Mouse (Mus musculus): ENCODE results near the gene Zbtb32. TPM values are rescaled to one million over a fixed set of nuclear protein-coding genes. Genes with fewer than 3 reads are reported as not detected.

Zbtb32 gene
- polyA plus RNA-seq (2015; fragmentation: Nextera tagmentation; extraction: Ambion mirVana) = 0.27 and 0.29 TPM in 2 replicates

GRCm38 (mm10) chr7:30598786-30599185 lies at the start of gene Zbtb32:
Zbtb32 (minus strand) TSS chr7:30598909.
- ATAC-seq (ENCODE audit: insufficient number of reproducible peaks, insufficient read depth, low FRiP score, low TSS enrichment, low read depth) = no peak
- Histone ChIP-seq H3K9ac (no peak within 1 kb of the TSS), H3K4me1 (no peaks in the 10 kb centered on the region), H3K27ac (no peak within 1 kb of the TSS; the same call in 1 of the 2 replicates), H3K27me3 (no peaks in the 10 kb centered on the region), H3K9me3 (no peaks in the 10 kb centered on the region), H3K4me3 (no peak within 1 kb of the TSS), H3K36me3 (no peaks in the 10 kb centered on the region), H3K4me2 (no peak within 1 kb of the TSS)
- WGBS = 92% methylated on average over 12 of the region's 12 CpGs

GRCm38 (mm10) chr7:30639083-30639482 lies 40.4 kb upstream of the Zbtb32 start:
- Histone ChIP-seq H3K36me3 (peaks cover 44% of the 10 kb centered on the region), H3K4me3 (no peak overlapping the region), H3K27me3 (peaks cover 33% of the 10 kb centered on the region), H3K9me3 (no peaks in the 10 kb centered on the region), H3K4me1 (peaks cover 5% of the 10 kb centered on the region), H3K9ac (no peak overlapping the region), H3K4me2 (no peak overlapping the region), H3K27ac (no peak overlapping the region)
- WGBS = 12% methylated on average over 4 of the region's 4 CpGs
- ATAC-seq (ENCODE audit: insufficient number of reproducible peaks, insufficient read depth, low FRiP score, low TSS enrichment, low read depth) = no peak

- Histone ChIP-seq H3K9ac (no peak overlapping the region), H3K36me3 (peaks cover 17% of the 10 kb centered on the region), H3K4me1 (peaks cover 10% of the 10 kb centered on the region), H3K9me3 (no peaks in the 10 kb centered on the region), H3K4me2 (no peak overlapping the region), H3K27me3 (peaks cover 59% of the 10 kb centered on the region), H3K4me3 (no peak overlapping the region), H3K27ac (no peak overlapping the region)
- ATAC-seq (ENCODE audit: insufficient number of reproducible peaks, insufficient read depth, low FRiP score, low TSS enrichment, low read depth) = no peak
- WGBS = 24% methylated on average over 11 of the region's 11 CpGs
Measured at GRCm38 (mm10) chr7:30636395-30636794, 37.7 kb upstream of the Zbtb32 start.

- Histone ChIP-seq H3K4me1 (peaks cover 10% of the 10 kb centered on the region), H3K9ac (no peak within 1 kb of the TSS), H3K36me3 (peaks cover 11% of the 10 kb centered on the region), H3K27me3 (peaks cover 64% of the 10 kb centered on the region), H3K4me2 (peak within 1 kb of the TSS; percentile 45), H3K4me3 (peak within 1 kb of the TSS; percentile 29), H3K9me3 (no peaks in the 10 kb centered on the region), H3K27ac (no peak within 1 kb of the TSS)
- no peak for ATAC-seq (ENCODE audit: insufficient number of reproducible peaks, insufficient read depth, low FRiP score, low TSS enrichment, low read depth)
- WGBS = 3% methylated on average over 5 of the region's 5 CpGs
Measured at GRCm38 (mm10) chr7:30635752-30636151, 37.0 kb upstream of the Zbtb32 start, which contains the start of gene Etv2. Etv2 (minus strand) TSS chr7:30635852.

- Histone ChIP-seq H3K36me3 (no peaks in the 10 kb centered on the region), H3K9me3 (no peaks in the 10 kb centered on the region), H3K9ac (no peak overlapping the region), H3K4me3 (peak overlapping the region; percentile 29), H3K4me1 (peaks cover 10% of the 10 kb centered on the region), H3K27ac (no peak overlapping the region), H3K4me2 (peak overlapping the region; percentile 45), H3K27me3 (peaks cover 69% of the 10 kb centered on the region)
- no peak for ATAC-seq (ENCODE audit: insufficient number of reproducible peaks, insufficient read depth, low FRiP score, low TSS enrichment, low read depth)
- under 1% methylated on average over 18 of the region's 20 CpGs for WGBS
Measured at GRCm38 (mm10) chr7:30634621-30635020, 35.9 kb upstream of the Zbtb32 start.

- 5% methylated on average over 27 of the region's 27 CpGs for WGBS
- H3K4me3 ChIP-seq = peak overlapping the region; percentile 6; the same call in 1 of the 2 replicates
- peak overlapping the region; percentile 45; the same call in 1 of the 2 replicates for H3K4me2 ChIP-seq
- 0 out of 2 replicates have a peak overlapping the region, but pooled peaks have one; percentile 16 for H3K9ac ChIP-seq
- ATAC-seq (ENCODE audit: insufficient number of reproducible peaks, insufficient read depth, low FRiP score, low TSS enrichment, low read depth) = no peak
- no peak overlapping the region for H3K27ac ChIP-seq
- H3K27me3 ChIP-seq = peaks cover 74% of the 10 kb centered on the region
- H3K36me3 ChIP-seq = no peaks in the 10 kb centered on the region
- H3K4me1 ChIP-seq = peaks cover 10% of the 10 kb centered on the region
- H3K9me3 ChIP-seq = no peaks in the 10 kb centered on the region
Measured at GRCm38 (mm10) chr7:30633762-30634412, 35.2 kb upstream of the Zbtb32 start.

- H3K4me3 ChIP-seq = no peak overlapping the region
- no peak overlapping the region for H3K9ac ChIP-seq
- H3K9me3 ChIP-seq = no peaks in the 10 kb centered on the region
- peaks cover 45% of the 10 kb centered on the region for H3K27me3 ChIP-seq
- peaks cover 14% of the 10 kb centered on the region for H3K4me1 ChIP-seq
- H3K36me3 ChIP-seq = peaks cover 4% of the 10 kb centered on the region; the same call in 1 of the 2 replicates
- no peak overlapping the region for H3K4me2 ChIP-seq
- no peak overlapping the region for H3K27ac ChIP-seq
- no peak for ATAC-seq (ENCODE audit: insufficient number of reproducible peaks, insufficient read depth, low FRiP score, low TSS enrichment, low read depth)
Measured at GRCm38 (mm10) chr7:30629013-30629412, 30.3 kb upstream of the Zbtb32 start.

GRCm38 (mm10) chr7:30626647-30627046 lies 27.9 kb upstream of the Zbtb32 start:
- H3K9ac ChIP-seq = no peak overlapping the region
- H3K36me3 ChIP-seq = peaks cover 27% of the 10 kb centered on the region
- H3K9me3 ChIP-seq = no peaks in the 10 kb centered on the region
- H3K27ac ChIP-seq = no peak overlapping the region
- H3K4me3 ChIP-seq = no peak overlapping the region
- H3K4me1 ChIP-seq = peaks cover 9% of the 10 kb centered on the region
- H3K4me2 ChIP-seq = peak overlapping the region; percentile 91; the same call in 1 of the 2 replicates
- peaks cover 22% of the 10 kb centered on the region for H3K27me3 ChIP-seq
- 80% methylated on average over 5 of the region's 5 CpGs for WGBS
- no peak for ATAC-seq (ENCODE audit: insufficient number of reproducible peaks, insufficient read depth, low FRiP score, low TSS enrichment, low read depth)

- H3K27me3 ChIP-seq = peaks cover 14% of the 10 kb centered on the region
- peak within 1 kb of the TSS; percentile 91 for H3K9ac ChIP-seq
- H3K4me2 ChIP-seq = peak within 1 kb of the TSS; percentile 91
- WGBS = 2% methylated on average over 44 of the region's 44 CpGs
- ATAC-seq (ENCODE audit: insufficient number of reproducible peaks, insufficient read depth, low FRiP score, low TSS enrichment, low read depth) = peak; percentile 84
- peak within 1 kb of the TSS; percentile 48 for H3K27ac ChIP-seq
- H3K4me1 ChIP-seq = peaks cover 9% of the 10 kb centered on the region
- no peaks in the 10 kb centered on the region for H3K9me3 ChIP-seq
- H3K4me3 ChIP-seq = peak within 1 kb of the TSS; percentile 83
- H3K36me3 ChIP-seq = peaks cover 34% of the 10 kb centered on the region
Measured at GRCm38 (mm10) chr7:30625530-30626384, 27.0 kb upstream of the Zbtb32 start, which contains the start of gene Cox6b1. Cox6b1 (minus strand) TSS chr7:30626151.

- Histone ChIP-seq H3K4me2 (no peak overlapping the region), H3K4me3 (no peak overlapping the region), H3K27me3 (no peaks in the 10 kb centered on the region), H3K27ac (no peak overlapping the region), H3K4me1 (no peaks in the 10 kb centered on the region), H3K9ac (no peak overlapping the region), H3K36me3 (peaks cover 83% of the 10 kb centered on the region), H3K9me3 (no peaks in the 10 kb centered on the region)
- WGBS = 90% methylated on average over 3 of the region's 3 CpGs
- ATAC-seq (ENCODE audit: insufficient number of reproducible peaks, insufficient read depth, low FRiP score, low TSS enrichment, low read depth) = no peak
Measured at GRCm38 (mm10) chr7:30619202-30619601, 20.5 kb upstream of the Zbtb32 start.

GRCm38 (mm10) chr7:30618658-30619057 lies 19.9 kb upstream of the Zbtb32 start:
- no peaks in the 10 kb centered on the region for H3K4me1 ChIP-seq
- H3K9me3 ChIP-seq = no peaks in the 10 kb centered on the region
- H3K9ac ChIP-seq = no peak overlapping the region
- H3K27ac ChIP-seq = no peak overlapping the region
- no peaks in the 10 kb centered on the region for H3K27me3 ChIP-seq
- no peak overlapping the region for H3K4me2 ChIP-seq
- H3K36me3 ChIP-seq = peaks cover 78% of the 10 kb centered on the region
- ATAC-seq (ENCODE audit: insufficient number of reproducible peaks, insufficient read depth, low FRiP score, low TSS enrichment, low read depth) = no peak
- WGBS = 93% methylated on average over 9 of the region's 9 CpGs
- no peak overlapping the region for H3K4me3 ChIP-seq

Data from embryonic facial prominence, embryonic 13.5 days (tissue).